Mouse (Mus musculus) megakaryocyte progenitor cell, adult 5-6 weeks (primary cell): ENCODE measurements around the gene Ptprd. TPM values are rescaled to one million over a fixed set of nuclear protein-coding genes. Genes with fewer than 3 reads are reported as not detected.

ENCODE experiments used
- ATAC-seq: replicated peaks from 2 replicates; pipeline ENCODE4 v1.8.0; 2016; ENCODE audit warnings: mild to moderate bottlenecking, moderate TSS enrichment, inconsistent platforms; ENCODE audit not compliant: poor library complexity
- total RNA-seq, 2 experiments: library from RNA; stranded (forward) in 1 of 2; stranded (reverse) in 1 of 2; fragments of 157-497, 149-512 nt in 1 of 2; fragments of 200-1000 nt in 1 of 2; gene quantifications; 2 replicates each; pipeline versions ENCODE4 v1.2.3 to v1.2.4; 2015 to 2017

Ptprd gene
- total RNA-seq (2015): not detected in 2 replicates
- not detected in 2 replicates for total RNA-seq (2017)

GRCm38 (mm10) chr4:78211529-78212494, at the start of gene Ptprd:
Ptprd (minus strand) TSS chr4:78211961.
- ATAC-seq: 0 out of 2 replicates have a peak, but pooled peaks have one; percentile 31

- ATAC-seq: no peak
These were observed 24.1 kb upstream of the Ptprd start for GRCm38 (mm10) chr4:78235820-78236219.

- ATAC-seq: no peak
These were observed 23.6 kb upstream of the Ptprd start for GRCm38 (mm10) chr4:78235316-78235715.

GRCm38 (mm10) chr4:78234681-78235080, 22.9 kb upstream of the Ptprd start:
- ATAC-seq: no peak

GRCm38 (mm10) chr4:78213949-78214348, 2.2 kb upstream of the Ptprd start:
- ATAC-seq: no peak

GRCm38 (mm10) chr4:78212941-78213340, 1.2 kb upstream of the Ptprd start:
- ATAC-seq: no peak

GRCm38 (mm10) chr4:78210878-78211528, 758 bp downstream of the Ptprd start:
- ATAC-seq: no peak

GRCm38 (mm10) chr4:78205018-78205417, 6.7 kb downstream of the Ptprd start:
- no peak for ATAC-seq

- no peak for ATAC-seq
These were observed 43.3 kb downstream of the Ptprd start for GRCm38 (mm10) chr4:78168447-78168846.

GRCm38 (mm10) chr4:78160451-78160850, 51.3 kb downstream of the Ptprd start:
- no peak for ATAC-seq

- ATAC-seq: no peak
These were observed 61.2 kb downstream of the Ptprd start for GRCm38 (mm10) chr4:78150561-78150960.

GRCm38 (mm10) chr4:78142767-78143148, 69.0 kb downstream of the Ptprd start:
- ATAC-seq: no peak

GRCm38 (mm10) chr4:78142088-78142766, 69.5 kb downstream of the Ptprd start:
- no peak for ATAC-seq

- no peak for ATAC-seq
These were observed 100.9 kb downstream of the Ptprd start for GRCm38 (mm10) chr4:78110898-78111297.

GRCm38 (mm10) chr4:78097526-78097925, 114.2 kb downstream of the Ptprd start:
- no peak for ATAC-seq

- no peak for ATAC-seq
These were observed 129.0 kb downstream of the Ptprd start for GRCm38 (mm10) chr4:78082744-78083143.

GRCm38 (mm10) chr4:78077499-78077898, 134.3 kb downstream of the Ptprd start:
- ATAC-seq: no peak

GRCm38 (mm10) chr4:78077087-78077486, 134.7 kb downstream of the Ptprd start:
- no peak for ATAC-seq

GRCm38 (mm10) chr4:78038401-78038800, 173.4 kb downstream of the Ptprd start:
- ATAC-seq: no peak

GRCm38 (mm10) chr4:78002065-78002464, 209.7 kb downstream of the Ptprd start:
- ATAC-seq: no peak

- ATAC-seq: no peak
These were observed 219.1 kb downstream of the Ptprd start for GRCm38 (mm10) chr4:77992709-77993108.
